Mouse (Mus musculus) spleen, postnatal 4 days (tissue): ENCODE measurements around the gene Tbxa2r.

ENCODE experiments used
- DNase-seq, 2 experiments: peaks; one replicate each; pipeline ENCODE4 v3.0.0; 2022; ENCODE audit warnings: low spot score in 2 of 2

The Tbxa2r gene

DNA sequence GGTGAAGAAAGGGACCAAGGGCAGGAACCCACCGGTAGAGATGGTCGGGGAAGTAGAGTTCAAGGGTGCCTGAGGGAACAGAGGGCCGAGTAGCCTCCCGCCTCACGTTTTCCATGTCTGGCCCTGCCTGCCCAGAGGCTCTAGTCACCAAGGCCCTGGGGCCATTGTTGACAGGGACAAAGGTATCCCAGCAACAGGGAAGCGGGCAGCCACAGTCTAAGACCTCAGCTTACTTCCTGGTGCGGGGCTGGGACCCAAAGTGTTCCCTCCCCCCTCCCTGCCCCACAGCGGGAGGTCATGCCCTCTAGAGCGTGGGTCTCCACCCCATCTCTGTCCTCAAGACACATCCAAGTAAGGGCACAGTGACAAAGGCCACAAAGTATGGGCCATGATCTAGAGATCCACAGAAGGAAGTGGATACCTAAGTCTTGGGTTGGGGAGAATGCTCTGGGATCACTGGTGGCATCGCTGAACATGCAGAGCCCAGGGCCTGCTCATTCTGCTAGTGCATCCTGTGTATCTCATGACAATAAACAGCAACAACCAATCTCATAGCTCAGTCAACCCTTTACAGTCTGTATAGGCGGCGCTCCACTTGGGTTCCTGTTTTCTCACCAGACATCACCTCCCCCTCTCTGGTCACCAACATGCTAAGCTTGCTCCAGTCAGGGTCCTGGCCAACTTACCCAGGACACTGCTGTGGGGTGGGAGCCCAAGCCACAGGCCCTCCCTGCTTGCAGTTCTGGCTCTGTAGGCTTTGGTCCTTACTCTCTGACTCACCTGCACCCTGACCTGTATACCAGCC, 37.3 kb downstream of the Tbxa2r start, which contains the start of gene 4930404N11Rik:
Gene 4930404N11Rik, minus strand, starts transcription at position 145 of the 805 bp plus-strand sequence.
- DNase-seq = peak in 1 of 2 experiments; percentile 38

DNA sequence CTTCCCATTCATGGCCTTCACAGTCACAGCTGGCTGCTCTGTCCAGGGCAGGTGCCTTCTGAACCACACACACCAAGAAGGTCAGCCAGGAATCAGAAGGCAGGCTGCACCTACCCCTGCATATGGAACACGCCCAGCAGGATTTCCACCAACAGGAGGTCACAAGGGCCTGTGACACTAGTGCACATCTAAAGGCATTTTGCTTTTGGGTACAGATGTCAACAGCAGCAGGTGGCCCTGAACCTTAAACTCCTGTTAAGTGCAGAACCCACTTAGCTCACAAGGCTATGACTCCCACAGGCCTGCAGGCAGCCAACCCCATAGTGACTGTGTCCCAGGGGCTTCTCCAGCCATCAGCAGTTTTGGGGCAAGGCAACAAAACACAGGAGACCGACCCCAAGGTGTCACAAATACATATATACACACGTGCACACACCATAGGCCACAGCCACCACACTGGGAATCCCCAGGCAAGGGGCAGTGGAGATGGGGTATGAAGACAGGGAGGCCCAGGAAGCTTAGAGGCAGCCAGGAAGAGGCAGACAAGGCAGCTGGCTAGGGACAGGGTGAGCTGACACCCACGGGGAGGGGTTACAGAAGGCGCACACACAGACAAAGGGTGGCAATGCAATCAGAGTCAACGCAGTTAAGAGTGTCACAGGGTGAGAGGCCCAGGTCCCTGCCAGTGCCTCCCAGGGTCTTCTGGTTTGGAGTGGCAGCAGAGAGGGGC, 38.1 kb downstream of the Tbxa2r start:
- no peak for DNase-seq

DNA sequence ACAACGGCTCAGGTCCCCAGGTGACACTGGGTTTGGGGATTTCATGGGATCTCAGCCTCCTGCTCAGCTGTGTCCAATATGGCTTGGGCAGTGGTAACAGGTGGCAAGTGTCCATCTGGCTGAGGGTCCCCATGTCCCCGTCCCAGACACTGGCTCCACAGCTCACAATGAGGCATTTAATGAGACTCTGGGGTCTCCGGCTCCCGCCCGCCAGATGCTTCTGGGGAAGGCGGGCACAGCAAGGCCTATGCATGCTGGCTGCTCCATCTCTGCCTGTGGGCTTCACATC, 38.6 kb downstream of the Tbxa2r start:
- no peak for DNase-seq

DNA sequence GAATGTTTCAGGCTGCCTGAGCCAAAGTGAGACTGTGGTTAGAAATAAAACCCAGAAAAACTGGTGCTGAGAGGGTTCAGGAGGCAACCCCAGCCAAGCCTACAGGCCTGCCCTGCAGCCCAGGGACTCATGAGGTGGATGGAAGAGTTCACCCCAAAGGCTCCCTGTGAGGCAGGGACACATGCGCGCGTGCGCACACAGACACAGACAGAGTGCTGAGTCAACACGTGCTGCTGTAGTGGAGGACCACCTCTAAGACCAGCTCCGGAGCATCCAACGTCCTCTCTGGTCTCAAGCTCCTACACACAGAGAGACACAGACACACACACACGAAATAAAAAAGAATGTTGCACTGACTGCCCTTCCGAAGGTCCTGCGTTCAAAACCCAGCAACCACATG, 46.8 kb downstream of the Tbxa2r start:
- DNase-seq = no peak

DNA sequence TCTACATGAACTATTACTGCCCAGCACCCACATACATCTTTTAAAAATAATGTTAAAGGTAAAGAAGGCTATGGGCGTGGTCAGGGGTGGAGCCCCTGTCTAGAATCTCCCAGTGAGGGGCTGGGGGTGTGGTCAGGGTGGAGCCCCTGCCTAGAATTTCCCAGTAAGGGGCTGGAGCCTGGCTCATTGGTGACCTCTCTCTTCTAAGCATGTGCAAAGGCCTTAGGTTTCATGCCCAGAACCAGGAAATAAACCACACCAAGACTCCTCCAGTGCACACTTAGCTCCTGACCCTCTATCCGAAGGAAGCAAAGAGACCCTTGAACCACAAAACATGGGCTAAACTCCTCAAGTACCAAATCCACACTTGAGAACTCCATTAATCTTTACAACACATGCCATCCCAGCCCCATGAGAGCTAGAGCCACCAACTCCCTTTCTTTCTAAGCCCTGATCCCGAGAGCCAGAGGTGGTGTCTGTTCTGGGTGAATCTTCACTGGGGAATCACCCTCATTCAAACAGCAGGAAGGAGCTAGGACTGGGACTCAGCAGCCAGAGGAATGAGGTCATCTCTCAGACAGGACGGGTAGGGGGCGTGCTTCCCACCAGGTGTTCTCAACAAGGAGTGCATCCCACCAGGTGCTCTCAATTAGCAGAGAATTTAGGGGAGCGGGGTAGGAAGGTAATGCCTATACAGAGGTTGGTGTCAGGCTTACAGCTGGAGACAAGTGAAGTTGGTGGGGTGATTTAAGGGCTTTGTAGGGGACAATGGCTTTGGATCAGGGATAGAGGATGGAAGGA, 48.2 kb downstream of the Tbxa2r start:
- DNase-seq = peak; percentile 76 to 79

DNA sequence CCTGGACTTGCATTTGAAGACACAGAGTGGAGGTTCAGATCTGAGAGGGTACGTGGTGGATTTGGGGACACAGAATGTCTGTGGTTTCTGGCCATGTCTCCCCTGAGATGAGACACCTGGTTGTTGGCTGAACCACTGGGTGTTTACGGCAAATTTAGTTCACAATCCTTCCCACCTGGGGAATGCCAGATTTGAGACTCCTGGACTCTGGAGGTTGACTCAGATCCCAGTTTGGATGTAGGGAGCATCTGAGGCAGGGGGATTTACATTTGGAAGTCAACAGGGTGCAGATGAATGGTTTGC, 48.8 kb downstream of the Tbxa2r start:
- DNase-seq = no peak

DNA sequence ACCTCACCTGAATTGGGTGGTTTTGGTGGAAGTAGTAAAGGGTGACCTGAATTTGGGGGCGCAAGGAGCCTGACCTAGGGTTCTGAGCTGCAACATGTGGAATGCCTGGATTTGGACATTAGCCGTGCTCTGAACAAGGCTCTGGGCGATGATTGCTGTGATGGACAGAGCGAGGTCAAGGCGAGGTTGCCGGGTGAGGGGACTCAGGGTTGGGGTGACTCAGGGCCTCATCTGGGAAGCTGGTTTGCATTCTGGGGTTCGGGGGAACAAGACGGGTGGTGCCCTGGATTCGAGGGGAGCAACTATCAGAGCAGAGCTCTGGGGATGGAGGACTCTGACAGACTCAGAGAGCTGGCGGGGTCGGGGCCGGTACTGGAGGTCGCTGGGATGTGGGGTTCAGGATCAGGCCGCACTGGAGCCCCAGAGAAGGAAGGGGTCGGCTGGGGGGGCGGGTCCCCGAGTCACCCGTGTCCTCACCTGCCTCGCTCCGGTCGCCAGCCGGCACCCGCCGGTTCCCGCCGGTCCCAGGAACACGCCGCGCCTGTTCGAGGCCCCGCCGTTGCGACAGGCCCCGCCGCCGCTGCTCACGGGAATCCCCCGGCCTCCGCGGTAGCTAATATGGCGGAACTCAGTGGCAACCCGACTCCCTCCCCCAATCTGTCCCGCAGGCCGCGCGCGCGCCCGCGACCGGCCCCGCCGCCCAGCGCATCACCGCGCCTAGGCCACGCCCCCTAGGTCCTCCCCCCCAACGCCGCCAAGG, 49.4 kb downstream of the Tbxa2r start, which contains the start of gene Fzr1:
Gene Fzr1, minus strand, starts transcription at position 724 of the 760 bp plus-strand sequence.
- no peak for DNase-seq

DNA sequence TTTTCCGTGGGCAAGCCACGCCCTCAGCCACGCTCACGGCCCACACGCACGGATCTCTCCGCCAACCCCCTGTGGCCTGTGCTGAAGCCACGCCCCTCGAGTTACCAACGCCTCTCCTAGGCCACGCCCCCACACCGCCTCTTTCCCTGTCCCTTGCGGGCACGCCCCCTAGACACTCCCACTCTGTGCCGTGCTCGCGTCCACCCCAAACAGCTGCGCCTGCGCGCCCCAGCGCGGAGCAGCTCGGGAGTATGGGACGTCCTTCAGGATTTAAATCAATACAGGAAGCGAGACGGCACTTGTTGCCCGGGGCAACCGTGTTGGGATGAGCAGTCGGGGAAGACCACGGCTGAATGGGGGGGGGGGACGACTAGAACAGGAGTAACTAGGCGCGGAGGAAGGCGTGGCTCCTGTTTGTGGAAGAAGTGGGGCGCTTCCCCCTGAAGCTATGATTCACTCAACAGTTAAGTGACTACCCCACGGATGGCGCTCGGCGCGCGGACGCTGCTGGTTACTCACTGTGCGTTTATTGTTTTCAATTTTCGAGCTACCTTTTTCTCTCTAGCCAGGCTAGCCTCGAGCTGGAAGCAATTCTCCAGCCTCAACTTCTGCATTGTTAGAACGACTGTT, 50.1 kb downstream of the Tbxa2r start:
- peak; percentile 100 for DNase-seq

DNA sequence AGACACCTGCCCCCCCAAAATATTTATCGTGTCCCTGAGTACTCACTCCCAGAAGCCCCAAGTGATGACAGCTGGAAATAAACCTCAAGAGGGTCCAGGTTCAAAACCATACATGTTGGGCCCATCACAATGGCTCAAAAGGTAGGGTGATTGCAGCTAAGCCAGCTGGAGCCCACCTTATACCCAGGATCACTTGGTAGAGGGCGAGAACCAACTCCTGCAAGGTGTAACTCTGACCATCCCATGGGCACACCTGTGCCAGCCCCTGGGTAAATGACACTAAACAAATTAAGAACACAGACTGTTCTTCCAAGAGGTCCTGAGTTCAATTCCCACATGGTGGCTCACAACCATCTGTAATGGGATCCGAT, 50.6 kb downstream of the Tbxa2r start:
- DNase-seq = no peak

DNA sequence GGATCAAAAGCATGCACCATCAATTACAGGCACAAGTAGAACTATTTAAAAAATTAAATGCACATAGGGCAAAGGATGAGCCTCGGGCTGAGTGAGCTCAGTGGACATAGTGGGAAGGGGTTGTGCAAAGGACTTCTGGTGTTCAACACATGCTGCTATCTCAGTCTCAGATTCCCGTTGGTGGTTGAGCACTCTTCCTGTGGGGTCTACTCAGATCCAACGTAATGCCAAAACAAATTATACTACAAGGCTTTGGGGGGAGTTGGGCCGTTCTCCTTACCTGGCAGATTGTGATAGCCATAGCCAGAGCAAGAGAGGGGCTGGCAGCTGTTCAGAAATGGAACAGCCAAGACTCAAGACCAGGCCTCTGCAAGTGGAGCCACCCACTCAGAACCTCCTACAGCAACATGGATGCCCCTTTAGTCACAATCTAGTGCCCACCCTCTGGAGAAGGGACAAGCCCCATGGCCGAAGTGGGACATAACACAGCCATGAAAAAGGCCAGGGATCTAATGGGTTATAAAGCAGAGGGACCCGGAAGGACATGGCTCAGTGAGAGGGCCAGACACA, 51.4 kb downstream of the Tbxa2r start:
- no peak for DNase-seq

DNA sequence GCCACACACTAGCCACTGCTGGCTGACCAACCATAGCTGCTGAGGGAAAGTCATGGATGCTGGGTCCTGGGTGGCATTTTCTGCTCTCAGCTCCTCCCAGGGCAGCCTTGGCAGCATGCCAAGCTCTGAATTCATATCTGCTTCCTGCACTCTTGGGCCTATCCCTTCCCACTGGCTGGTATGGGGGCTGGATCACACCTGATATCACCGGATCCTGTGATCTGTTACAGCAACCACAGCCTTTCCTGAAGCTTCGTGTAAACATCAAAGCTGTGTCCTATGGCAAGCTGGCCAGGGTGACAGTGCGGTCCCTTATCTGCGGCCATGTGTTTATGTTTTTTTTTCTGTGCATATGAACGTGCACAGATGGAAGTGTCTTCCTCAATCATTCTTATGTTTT, 53.5 kb downstream of the Tbxa2r start:
- DNase-seq = peak; percentile 94 to 96

DNA sequence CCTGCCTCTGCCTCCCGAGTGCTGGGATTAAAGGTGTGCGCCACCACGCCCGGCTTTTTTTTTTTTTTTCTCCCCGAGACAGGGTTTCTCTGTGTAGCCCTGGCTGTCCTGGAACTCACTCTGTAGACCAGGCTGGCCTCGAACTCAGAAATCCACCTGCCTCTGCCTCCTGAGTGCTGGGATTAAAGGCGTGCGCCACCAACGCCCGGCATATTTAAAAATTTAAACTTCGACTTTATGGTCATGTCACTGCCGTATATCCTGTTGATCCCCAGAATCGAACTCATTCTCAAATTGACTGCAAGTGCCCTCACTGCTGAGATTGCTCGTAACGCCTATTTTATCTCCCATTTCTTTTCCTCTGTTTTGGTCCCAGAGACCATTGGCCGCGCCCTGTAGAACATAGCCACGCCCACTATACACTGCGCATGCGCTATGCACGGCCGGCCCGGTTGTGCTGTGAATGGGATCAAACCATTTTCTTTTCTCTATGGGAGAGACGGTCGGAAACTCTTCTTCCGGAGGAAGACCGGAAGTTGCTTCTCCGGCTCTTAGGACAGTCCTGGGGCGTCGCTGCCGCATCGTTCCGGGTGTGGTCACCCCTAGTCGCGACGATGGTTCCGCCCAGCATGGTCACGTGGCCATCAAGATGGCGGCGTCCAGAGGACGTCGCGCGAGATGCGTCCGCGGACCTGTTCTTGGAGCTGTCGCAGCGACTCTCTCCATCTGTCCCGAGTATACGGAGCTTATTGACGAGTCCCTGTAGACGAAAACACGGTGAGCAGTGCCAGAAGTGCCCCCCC, 55.5 kb downstream of the Tbxa2r start, which contains the start of the genes Dohh and Gm48551:
Gene Dohh, plus strand, starts transcription at position 627 of the 803 bp plus-strand sequence.
Gene Gm48551, plus strand, starts transcription at position 665 of the 803 bp plus-strand sequence.
- DNase-seq = peak; percentile 100

DNA sequence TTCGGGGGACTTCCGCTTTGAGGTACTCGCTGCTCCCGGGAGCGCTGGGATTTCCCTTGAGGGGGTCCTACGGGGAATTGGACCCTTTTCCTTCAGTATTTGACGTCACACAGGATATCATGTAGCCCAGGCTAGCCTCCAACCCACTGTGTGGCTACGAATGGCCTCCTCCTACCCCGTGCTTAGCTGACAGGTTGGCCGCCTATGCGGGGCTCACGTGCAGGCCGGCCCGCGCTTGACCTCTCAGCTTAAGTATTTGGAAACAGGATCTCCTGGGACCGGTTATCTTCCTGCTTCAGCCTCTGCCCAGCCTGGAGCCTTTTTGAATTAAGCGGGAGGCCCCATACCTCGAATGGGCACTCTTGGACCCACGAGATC, 56.1 kb downstream of the Tbxa2r start:
- no peak for DNase-seq
